In genomic region chr14:76657784-76658610, GRCm38 (mm10) we compare ENCODE assay signal across 8 mouse cellular contexts.
A peak's percentile ranks its signal among the peaks of the same experiment; 100 is the strongest.
DNase-seq lines count a peak whose midpoint lies in the region; ATAC-seq and TF ChIP-seq lines count a peak whose summit lies in the region.

No protein-coding gene starts in this region.

- DNase-seq in B cell, adult 2 months = peak; percentile 59 to 64
- peak; percentile 64 for DNase-seq in ES-CJ7 (ENCODE audit: low read depth, low spot score)
- DNase-seq in cerebellum, postnatal 25 days = peak; percentile 39 to 63
- peak; percentile 86 for DNase-seq in lung, postnatal 0 days (ENCODE audit: low spot score)
- DNase-seq in right cerebral cortex, adult 2 months (ENCODE audit: low spot score in 2 of 2) = peak; percentile 31 to 54

- peak; percentile 52 for TF ChIP-seq CTCF in lung, postnatal 0 days (IDR thresholded peaks at IDR 0.05)

- H3K27me3 ChIP-seq in intestine, embryonic 16.5 days (replicated peaks; ENCODE audit: control insufficient read depth, insufficient read depth, low read length) = no peaks in the 10 kb centered on the region
- H3K27me3 ChIP-seq in lung, postnatal 0 days (replicated peaks; ENCODE audit: insufficient read depth, low read length) = no peaks in the 10 kb centered on the region

- H3K36me3 ChIP-seq in intestine, embryonic 16.5 days (ENCODE audit: control insufficient read depth, insufficient read depth, low read length) = no peaks in the 10 kb centered on the region
- no peaks in the 10 kb centered on the region for H3K36me3 ChIP-seq in lung, postnatal 0 days (ENCODE audit: insufficient read depth, low read length)

- H3K4me3 ChIP-seq in intestine, embryonic 16.5 days (ENCODE audit: low read length) = no peak overlapping the region
- H3K4me3 ChIP-seq in lung, postnatal 0 days (ENCODE audit: low read depth, low read length) = no peak overlapping the region

- H3K9me3 ChIP-seq in intestine, embryonic 16.5 days (ENCODE audit: control insufficient read depth, low read length) = no peaks in the 10 kb centered on the region
- H3K9me3 ChIP-seq in lung, postnatal 0 days (ENCODE audit: low read length) = no peaks in the 10 kb centered on the region

- peak; percentile 63 for ATAC-seq in granulocyte monocyte progenitor cell, adult 5-6 weeks (replicated peaks; ENCODE audit: poor library complexity, severe bottlenecking)
- ATAC-seq in intestine, embryonic 16.5 days = peak; percentile 43
- ATAC-seq in lung, postnatal 0 days = peak; percentile 74
- ATAC-seq in megakaryocyte-erythroid progenitor cell, adult 5-6 weeks (replicated peaks; ENCODE audit: low FRiP score, low TSS enrichment, poor library complexity, severe bottlenecking) = no peak

- H3K4me1 ChIP-seq in intestine, embryonic 16.5 days (ENCODE audit: control insufficient read depth, insufficient read depth, low read length) = peaks cover 16% of the 10 kb centered on the region; the same call in 1 of the 2 replicates
- H3K4me1 ChIP-seq in lung, postnatal 0 days (ENCODE audit: insufficient read depth, low read depth, low read length) = no peaks in the 10 kb centered on the region; the same call in 1 of the 2 replicates

- TF ChIP-seq EP300 in lung, postnatal 0 days (IDR thresholded peaks at IDR 0.05) = 0 out of 2 replicates have a peak, but pooled peaks have one; percentile 59

- 51% methylated on average over 9 of the region's 9 CpGs for WGBS in intestine, embryonic 16.5 days
- WGBS in lung, postnatal 0 days = 30% methylated on average over 9 of the region's 9 CpGs

- H3K9ac ChIP-seq in intestine, embryonic 16.5 days (ENCODE audit: low read depth, low read length) = 0 out of 2 replicates have a peak overlapping the region, but pooled peaks have one; percentile 27
- no peak overlapping the region for H3K9ac ChIP-seq in lung, postnatal 0 days (replicated peaks; ENCODE audit: low read depth)

- 0 out of 2 replicates have a peak overlapping the region, but pooled peaks have one; percentile 0 for H3K4me2 ChIP-seq in intestine, embryonic 16.5 days (ENCODE audit: low read depth, low read length)
- no peak overlapping the region for H3K4me2 ChIP-seq in lung, postnatal 0 days (replicated peaks; ENCODE audit: low read depth, low read length)

- H3K27ac ChIP-seq in intestine, embryonic 16.5 days (ENCODE audit: low read length) = peak overlapping the region; percentile 17
- no peak overlapping the region for H3K27ac ChIP-seq in lung, postnatal 0 days (ENCODE audit: low read length)
